Mouse (Mus musculus): ENCODE results near the gene Tmem176b.
"Not testable (repeated sequence)": the region's sequence is repeated elsewhere in the genome, so short reads cannot be mapped to it uniquely, and the experiment has no call there.

- TF ChIP-seq CTCF (IDR thresholded peaks at IDR 0.05; ENCODE audit: low read depth, low read length); POLR2A (IDR thresholded peaks at IDR 0.05; ENCODE audit: extremely low read depth, insufficient read depth, low read length): not testable (repeated sequence)
Measured at GRCm38 (mm10) chr6:48866355-48866950, 25.2 kb upstream of the Tmem176b start.
